Mouse (Mus musculus): ENCODE measurements around the gene 6430571L13Rik.

DNA sequence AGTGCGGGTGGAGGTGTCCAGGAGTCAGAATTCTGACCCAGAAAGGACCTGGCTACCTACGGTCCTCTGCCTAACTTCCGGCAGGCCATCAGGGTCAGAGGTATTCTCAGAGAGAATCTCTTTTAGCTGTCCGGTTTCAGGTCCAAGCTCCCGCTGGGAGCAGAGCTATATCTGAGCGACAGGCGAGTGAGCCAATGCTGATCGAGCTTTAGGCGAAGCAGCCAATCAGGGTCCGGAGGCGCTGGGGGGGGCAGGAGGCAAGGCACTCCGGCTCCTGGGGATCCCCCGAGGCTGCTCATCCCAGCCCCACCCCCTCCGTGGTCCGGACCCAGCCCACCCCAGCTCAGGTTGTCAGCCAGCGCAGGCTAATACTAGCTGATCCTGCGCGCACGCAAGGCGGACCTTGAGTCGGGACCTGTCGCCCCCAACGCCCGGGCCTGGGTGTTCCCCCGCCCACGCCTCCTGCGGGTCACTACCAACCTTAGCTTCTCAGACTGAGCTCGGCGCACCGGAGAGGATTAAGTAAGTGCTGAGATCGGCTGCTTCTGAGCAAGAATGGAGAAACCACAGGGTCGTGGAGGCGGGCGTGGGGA, at the start of gene 6430571L13Rik:
- TF ChIP-seq POLR2A (IDR thresholded peaks at IDR 0.05; ENCODE audit: insufficient read depth, low read depth, low read length) (no peak), CTCF (IDR thresholded peaks at IDR 0.05; ENCODE audit: insufficient read depth, low read depth, low read length) (no peak)
